Mouse (Mus musculus) neutrophil, adult 5-6 weeks (primary cell): ENCODE measurements around the gene Wwox. TPM values are rescaled to one million over a fixed set of nuclear protein-coding genes. Genes with fewer than 3 reads are reported as not detected.

Experiments used
- ATAC-seq: fragments of 151-379, 151-347 bp; 2 replicates; pipeline ENCODE4 v1.8.0; 2017; ENCODE audit warnings: mild to moderate bottlenecking, moderate TSS enrichment; ENCODE audit not compliant: insufficient number of reproducible peaks, poor library complexity, low FRiP score, severe bottlenecking; ENCODE audit errors: extremely low read depth
- total RNA-seq: library from RNA; stranded (forward); fragments of 200-1000 nt; gene quantifications from 2 replicates; pipeline ENCODE4 v1.2.3, GENCODE M21; 2017

Wwox gene
- total RNA-seq, 1 experiment from 2014 or later = 7.7 TPM

GRCm38 (mm10) chr8:114590336-114590867 lies 150.9 kb downstream of the Wwox start:
- no peak for ATAC-seq

GRCm38 (mm10) chr8:114591296-114592280 lies 152.1 kb downstream of the Wwox start:
- ATAC-seq = no peak

GRCm38 (mm10) chr8:114593424-114594157 lies 154.1 kb downstream of the Wwox start:
- no peak for ATAC-seq

GRCm38 (mm10) chr8:114594811-114595210 lies 155.4 kb downstream of the Wwox start:
- no peak for ATAC-seq

- ATAC-seq = no peak
Measured at GRCm38 (mm10) chr8:114599555-114599954, 160.1 kb downstream of the Wwox start.

GRCm38 (mm10) chr8:114600196-114600595 lies 160.7 kb downstream of the Wwox start:
- no peak for ATAC-seq

- no peak for ATAC-seq
Measured at GRCm38 (mm10) chr8:114603046-114603445, 163.6 kb downstream of the Wwox start.

- ATAC-seq = no peak
Measured at GRCm38 (mm10) chr8:114603561-114603960, 164.1 kb downstream of the Wwox start.

GRCm38 (mm10) chr8:114604315-114604714 lies 164.9 kb downstream of the Wwox start:
- no peak for ATAC-seq

- ATAC-seq = no peak
Measured at GRCm38 (mm10) chr8:114605651-114606050, 166.2 kb downstream of the Wwox start.

GRCm38 (mm10) chr8:114609330-114609729 lies 169.9 kb downstream of the Wwox start:
- no peak for ATAC-seq

GRCm38 (mm10) chr8:114611075-114611474 lies 171.6 kb downstream of the Wwox start:
- no peak for ATAC-seq

GRCm38 (mm10) chr8:114612091-114612490 lies 172.6 kb downstream of the Wwox start:
- ATAC-seq = no peak

GRCm38 (mm10) chr8:114615413-114615812 lies 176.0 kb downstream of the Wwox start:
- no peak for ATAC-seq

GRCm38 (mm10) chr8:114615908-114616307 lies 176.5 kb downstream of the Wwox start:
- ATAC-seq = no peak

GRCm38 (mm10) chr8:114618908-114619508 lies 179.6 kb downstream of the Wwox start:
- ATAC-seq = no peak

GRCm38 (mm10) chr8:114625402-114625801 lies 185.9 kb downstream of the Wwox start:
- ATAC-seq = no peak

GRCm38 (mm10) chr8:114626897-114627296 lies 187.4 kb downstream of the Wwox start:
- ATAC-seq = no peak

GRCm38 (mm10) chr8:114629719-114630118 lies 190.3 kb downstream of the Wwox start:
- ATAC-seq = no peak
